Mouse (Mus musculus): ENCODE results near the gene Tle3. TPM values are rescaled to one million over a fixed set of nuclear protein-coding genes. Genes with fewer than 3 reads are reported as not detected.

Tle3 gene
- total RNA-seq, 2 experiments from 2014 or later, result 121 to 144 TPM

DNA sequence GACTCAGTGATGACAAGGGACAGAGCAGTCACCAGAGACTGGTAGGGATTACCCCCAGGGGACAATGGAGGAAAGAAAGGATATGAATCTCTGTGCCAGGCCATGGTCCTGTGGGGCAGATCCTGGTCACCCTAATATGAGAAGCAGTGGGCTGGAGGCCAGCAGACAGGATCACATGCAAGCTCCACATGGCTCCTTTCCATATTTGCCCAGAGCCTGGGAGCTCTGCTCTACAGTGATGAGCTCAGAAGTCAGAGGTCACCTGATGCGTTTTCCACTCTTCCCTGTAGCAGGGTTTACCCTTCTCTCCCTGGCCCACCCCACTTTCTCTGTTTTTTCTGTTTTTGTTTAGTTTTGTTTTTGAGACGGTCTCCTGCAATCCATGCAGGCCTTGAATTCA, 63.9 kb downstream of the Tle3 start:
- DNase-seq, result peak; percentile 44 to 48

DNA sequence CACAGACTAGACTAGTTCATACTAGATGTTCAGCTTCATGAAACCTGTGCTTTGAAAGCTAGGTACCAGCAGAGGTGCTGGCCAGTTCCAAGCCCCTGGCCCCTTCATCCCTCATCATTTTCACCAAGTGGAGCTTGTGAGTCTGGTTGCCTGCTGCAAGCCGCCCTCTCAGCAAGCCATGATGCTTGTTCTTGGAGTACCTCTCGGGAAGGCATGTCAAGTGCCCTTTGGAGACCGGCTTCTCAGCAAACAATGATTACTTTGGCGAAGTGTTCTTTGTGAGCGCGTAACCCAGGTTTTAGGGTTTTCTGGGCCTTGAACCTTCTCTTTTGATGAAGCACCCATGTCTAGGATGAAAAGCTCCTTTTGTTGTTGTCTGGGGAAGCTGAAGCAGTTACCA, 64.6 kb downstream of the Tle3 start:
- no peak for DNase-seq

DNA sequence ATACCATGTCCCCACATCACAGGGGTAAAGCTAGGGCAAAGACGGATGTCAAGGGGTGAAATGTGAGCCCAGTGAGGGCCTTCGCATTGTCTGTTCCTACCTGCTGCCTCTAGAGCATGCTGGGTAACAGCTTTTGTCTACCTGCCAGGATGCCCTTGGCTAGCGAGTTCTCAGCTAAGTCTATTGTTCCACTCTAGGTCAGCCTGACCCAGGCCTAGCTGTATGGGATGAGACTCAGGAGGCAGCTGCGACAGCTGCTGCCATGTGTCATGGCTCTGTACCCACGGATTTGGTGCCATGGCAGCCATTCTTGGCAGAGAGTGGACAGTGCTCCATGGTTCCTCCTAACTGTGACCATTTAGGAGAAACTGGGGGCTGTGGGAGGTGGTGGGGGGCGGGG, 66.9 kb downstream of the Tle3 start:
- DNase-seq, result no peak

DNA sequence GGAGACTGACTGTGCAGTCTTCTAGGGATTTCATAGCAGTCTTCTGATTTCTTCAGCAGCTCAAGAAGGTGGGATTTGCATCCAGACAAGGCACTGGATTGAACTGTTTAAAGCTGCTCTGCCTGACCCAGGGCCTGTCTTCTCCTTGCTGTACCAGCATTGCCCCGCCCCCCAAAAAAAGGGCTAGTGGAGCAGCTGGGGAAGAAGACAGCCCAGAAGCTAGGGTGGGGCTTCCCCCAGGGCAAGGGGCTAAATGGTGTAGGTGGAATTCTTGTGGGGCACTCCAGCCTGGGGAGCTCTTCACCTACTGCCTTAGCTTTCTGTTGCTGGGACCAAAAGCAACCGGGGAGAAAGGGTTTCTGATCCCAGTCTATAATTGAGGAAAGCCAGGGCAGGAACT, 67.8 kb downstream of the Tle3 start:
- no peak for DNase-seq

DNA sequence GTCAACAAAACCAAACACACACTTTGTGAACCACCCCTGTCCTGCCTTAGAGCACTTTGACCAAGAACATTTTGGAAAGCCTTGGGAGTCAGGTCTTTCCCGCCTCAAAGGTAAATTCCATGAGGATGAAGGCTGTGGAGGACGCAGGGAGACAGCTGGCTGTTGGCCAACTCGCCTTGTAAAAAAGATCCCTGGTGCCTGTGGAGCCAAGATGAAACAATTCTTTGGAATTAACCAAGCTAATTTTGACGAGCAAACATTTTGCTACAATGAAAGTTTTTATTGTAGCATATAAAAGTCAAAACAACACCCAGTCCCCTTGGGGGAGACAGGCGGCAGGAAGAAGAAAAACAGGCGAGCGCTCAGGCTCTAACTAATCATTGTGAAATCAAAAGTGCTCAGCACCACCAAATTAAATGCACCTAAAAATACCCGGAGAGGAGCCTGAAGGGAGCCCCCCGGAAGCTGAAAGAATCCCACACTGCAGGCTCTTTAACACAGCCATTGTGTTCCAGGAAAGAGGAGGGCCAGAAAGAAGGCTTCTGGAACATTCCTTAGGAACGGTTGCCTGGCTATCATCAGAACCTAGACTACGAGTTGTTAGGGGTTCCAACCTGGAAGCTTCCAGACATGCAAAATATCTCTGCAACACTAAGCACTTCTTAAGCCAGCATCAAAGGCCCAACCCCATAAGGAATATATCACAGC, 69.2 kb downstream of the Tle3 start:
- DNase-seq, result no peak

DNA sequence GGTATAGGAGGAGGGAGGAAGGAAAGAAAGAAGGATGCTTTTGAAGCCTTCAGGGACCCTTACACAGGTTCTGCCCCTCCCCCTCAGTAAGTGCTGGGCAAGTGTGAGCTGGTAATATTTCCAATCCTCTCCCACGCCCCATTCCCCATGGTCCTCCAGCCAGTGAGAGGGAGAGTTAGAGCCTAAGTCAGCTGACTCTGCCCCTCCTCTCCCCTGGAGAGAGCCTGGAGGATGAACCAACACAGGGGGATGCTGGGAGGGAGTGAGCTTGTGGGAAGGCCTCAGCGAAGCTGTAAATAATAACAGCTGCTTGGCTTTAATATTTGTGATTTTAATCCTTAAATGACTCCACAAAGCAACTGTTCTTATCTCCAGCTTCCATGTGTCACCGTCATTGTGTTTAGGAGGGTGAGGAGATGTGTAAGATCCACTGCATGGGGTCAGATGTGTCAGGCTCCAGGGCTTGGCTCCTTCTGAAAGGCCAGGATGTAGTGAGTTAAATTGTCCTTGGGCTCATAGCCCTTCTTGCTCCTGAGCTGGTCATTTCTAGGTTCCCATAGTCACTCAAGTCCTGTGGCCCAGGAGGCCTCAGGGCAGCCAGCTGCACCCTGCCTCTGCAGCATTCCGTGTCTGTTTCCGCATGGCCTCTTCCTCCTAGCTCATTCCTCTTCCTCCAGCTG, 70.9 kb downstream of the Tle3 start:
- DNase-seq, result no peak

DNA sequence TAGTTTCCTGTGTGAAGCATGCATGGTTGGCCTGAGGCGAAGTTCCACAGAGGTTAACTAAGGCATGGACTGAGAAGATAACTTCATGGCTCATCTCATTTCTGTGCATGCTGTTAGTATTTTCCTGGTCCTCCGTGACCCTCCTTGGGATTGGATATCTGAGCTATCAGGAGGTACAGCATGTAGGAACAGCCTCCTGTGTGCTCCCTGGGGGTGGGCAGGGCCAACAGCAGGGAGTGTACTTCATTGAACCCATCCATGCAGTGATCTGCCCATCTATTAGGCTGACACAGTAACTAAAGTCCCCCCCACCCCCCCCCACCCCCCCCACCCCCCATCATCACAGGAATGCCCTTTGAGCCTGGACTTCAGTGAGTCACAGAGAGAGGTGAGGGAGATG, 73.0 kb downstream of the Tle3 start:
- DNase-seq, result no peak

DNA sequence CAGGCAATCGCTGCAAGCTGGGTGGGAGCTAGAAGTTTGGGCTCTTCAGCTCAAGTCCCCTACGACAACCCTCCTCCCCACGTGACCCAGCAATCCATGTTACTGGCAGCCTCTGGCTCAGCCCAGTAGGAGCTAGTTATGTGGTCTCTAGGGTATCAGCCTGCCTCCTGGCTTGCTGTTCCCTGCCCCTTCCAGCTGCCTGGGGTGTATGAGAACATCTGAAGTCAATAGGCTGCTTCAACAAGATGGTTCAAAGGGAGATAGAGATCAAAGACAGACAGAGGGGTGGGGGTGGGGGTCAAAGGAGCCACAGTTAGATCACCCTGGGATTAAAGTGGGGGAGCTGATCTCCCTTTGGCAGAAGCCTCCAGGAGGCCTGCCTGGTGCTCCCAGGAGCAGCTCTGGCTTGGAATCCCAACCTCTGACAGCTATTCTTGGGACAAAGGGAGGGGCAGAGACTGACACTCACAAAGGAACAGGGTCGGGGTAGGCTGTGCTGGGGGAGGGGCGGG, 73.6 kb downstream of the Tle3 start:
- no peak for DNase-seq

DNA sequence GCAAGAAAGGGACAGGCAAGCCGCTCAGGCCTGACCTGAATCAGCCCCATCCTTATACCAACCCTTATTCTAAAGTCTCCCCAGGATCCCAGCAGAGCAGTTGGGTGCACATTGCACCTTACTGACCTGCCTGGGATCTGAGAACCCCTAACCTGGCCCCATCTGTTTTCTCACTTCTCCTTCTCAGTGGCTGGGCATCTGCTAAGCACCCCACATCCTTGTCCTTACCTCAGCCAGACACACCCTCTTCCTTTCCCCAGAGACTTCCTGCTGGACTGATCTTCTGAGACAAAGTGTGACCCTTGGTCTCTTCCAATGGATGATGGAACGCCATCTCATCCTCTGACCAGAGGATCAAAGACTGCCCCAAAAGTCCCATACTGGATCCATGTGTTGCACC, 74.8 kb downstream of the Tle3 start:
- DNase-seq, result no peak

DNA sequence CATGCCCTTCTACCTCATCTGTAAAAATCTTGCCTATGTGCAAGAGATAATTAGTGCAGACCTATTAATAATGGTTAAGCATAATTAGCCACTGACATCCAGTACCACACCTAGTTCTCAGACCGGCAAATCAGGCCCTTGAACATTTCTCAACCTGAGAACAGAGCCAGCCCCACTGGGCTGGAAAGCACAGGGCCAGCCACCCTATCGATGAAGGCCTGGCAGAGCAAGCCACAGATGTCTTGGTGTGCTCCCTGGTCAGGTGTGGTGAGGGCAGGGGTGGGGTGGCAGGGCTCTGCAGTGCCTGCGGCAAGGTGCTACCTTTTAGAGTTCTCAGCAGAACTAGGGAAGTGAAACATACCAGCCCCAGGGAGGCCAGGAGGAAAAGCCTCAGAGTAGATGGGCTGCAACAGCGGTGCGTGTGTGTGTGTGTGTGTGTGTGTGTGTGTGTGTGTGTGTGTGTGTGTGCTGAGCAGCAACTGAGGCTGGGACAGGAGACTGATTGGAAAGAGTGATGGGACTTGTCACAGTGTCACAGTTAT, 77.3 kb downstream of the Tle3 start:
- no peak for DNase-seq

DNA sequence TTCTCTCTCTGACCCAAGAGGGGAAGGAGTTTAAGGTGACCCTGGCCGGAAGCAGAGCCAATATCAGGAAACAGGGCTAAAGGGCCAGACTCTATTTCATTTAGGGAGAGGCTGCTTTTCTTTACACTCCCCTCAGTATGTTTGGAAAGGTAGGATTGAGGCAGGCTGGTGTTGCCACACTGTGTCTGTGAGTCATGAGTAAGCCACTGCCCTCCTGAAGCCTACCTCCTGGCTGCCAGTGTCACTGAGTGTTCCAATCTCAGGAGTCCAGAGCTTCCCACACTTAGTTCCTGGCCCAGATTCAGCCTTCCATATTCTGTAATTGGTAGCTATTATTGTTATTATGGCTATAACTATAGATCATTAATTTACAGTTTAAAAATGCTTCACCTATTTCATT, 79.9 kb downstream of the Tle3 start:
- peak; percentile 33 to 41 for DNase-seq

DNA sequence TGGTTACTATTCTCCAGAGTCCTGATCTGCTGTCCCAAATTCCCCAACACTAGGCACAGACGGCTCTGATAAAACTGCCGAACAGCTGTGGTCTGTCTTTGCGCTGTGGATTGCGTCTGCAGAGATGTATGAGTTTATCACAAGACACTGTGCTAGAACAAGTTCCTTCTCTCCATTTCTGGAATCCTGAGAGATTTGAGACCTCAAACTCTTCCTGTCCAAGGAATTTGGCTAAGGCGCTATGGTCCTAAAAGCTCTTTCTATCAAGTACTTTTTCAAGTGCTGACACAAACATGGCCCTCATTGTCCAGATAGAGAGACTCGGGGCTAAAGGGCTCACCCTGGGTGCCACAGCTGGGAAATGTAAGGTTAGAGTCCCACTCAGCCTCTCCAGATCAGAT, 83.7 kb downstream of the Tle3 start:
- no peak for DNase-seq

DNA sequence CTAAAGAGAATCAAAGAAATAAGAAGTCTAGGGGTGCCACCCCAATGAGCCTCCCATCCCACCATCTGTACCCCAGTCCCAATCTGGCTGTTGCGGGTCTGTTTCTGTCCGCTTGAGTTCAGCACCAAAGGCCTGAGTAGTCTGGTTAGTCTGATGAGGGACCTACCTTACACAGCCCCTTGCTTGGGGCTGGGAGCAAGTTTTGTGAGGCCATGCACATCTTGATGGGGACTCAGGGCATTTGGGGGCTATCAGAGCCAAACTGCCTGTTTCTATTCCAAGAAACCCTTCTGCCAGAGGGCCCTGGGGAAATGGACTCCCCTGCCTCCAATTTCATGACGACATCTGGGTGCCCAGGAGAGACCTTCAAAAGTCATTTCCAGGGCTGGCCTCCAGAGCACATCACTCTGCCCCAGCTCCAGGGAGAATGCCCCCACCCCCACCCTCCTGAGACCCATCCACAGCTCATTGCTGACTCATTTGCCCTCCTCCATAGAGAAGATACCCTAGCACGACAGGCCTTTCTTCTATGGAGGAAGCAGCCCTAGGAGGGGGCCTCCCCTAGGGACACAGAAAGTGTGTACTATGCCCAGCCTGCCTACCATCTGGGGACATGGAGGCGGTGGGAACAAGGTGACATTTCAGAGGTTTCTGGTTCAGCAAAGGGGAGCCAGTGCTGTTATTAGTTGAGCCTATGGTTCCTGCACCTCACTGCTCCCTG, 84.4 kb downstream of the Tle3 start:
- no peak for DNase-seq

DNA sequence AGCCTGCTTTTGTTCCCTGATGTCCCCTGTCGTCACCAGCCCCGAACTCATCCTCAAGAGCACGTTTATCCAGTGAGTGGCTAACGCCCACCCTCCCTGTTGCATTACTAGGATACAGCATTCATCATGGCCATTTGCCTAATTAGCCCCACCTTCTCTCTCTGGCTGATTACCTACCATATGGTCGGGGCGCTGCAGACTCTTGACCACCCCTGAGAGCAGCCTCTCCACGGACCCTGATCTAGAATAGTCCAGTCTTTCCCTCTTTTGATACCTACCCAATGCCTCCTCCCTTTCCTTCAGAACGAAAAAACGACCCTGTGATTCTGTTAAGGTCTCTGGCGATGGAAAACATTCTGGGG, 85.0 kb downstream of the Tle3 start:
- DNase-seq, result no peak

DNA sequence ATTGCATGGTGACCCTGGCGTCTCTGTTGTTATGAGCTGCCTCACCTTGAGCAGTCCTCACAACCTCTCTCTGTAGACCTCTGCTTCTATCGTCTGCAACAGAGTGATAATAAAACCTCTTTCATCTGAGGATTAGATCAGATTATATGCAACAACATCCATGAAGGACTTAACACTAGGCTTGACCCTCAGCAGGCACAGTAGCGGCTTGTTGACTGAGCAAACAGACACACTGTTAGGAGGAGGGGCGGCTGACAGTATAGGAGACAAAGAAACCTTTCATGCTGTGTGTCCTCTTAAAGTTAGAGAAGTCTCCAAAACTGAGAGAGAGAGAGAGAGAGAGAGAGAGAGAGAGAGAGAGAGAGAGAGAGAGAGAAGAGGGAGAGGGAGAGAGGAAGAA, 89.7 kb downstream of the Tle3 start:
- DNase-seq, result no peak

DNA sequence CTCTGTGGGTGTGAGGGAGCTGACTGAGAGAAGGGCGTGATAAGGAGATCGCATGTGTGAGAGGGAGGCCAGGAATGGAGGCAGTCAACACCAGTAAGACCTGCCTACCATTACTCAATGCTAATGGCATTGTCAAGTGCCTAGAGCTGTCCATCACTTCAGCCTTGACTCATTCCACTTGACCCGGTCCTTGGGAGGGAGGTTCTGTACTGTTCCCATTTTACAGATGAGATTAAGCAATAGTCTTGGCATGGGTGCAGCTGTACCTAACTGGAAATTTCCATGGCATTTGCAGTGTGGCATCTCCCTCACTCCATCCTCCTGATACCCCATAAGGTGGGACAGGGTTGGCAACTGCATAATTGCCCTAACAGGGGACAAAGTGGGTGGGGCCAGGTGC, 95.3 kb downstream of the Tle3 start:
- DNase-seq, result peak in 1 of 2 experiments; percentile 48
